8 mouse cellular contexts compared by ENCODE assay signal in the genomic region with DNA sequence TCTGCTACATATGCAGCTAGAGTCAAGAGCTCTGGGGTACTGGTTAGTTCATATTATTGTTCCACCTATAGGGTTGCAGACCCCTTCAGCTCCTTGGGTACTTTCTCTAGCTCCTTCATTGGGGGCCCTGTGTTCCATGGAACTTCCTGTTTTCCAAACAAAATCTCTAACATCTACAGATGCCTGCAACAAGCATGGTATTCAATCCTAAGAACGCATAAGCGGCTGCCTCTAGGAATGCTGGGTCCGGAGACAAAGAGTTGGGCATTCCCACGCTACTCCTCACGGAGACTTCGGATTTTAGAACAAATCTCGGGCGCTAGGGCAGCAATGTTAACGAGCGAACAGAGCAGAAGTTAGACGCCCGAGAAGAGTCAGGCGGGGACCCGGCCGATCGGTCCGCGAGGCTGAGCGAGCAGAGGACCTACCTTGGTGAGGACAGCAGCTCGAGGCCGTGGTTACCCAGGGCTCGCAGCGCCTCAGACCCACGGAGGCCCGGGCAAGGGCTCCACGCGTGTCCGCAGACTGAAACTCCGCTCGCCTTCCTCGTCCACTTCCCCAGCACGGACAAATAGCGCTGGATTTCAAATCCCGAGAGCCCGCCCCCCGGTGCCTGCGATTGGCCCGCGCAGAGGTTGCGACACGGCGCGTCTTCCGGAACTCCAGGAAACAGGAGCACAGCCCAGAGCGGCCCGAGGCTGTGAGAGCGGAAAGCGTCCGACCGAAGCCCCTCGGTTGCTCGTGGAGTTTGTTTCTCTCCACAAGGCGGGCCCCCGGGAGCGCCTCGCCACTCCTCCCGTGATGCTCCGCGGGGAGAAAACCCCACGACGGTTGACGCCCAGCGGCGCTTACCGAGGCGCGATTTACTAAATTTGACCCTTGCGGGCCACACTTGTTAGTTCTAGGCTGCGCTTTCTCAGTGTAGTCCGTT. TPM values are rescaled to one million over a fixed set of nuclear protein-coding genes. Genes with fewer than 3 reads are reported as not detected.
A peak's percentile ranks its signal among the peaks of the same experiment; 100 is the strongest.
DNase-seq lines count a peak whose midpoint lies in the region; ATAC-seq lines count a peak whose summit lies in the region.

A gene (minus strand): TSS at position 584 of the 931 bp plus-strand sequence.

- H3K4me3 ChIP-seq in hindbrain, embryonic 11.5 days (ENCODE audit: low read depth, low read length): peak within 1 kb of the TSS; percentile 69

- peak; percentile 97 for DNase-seq in Muller cell, postnatal 12 days (ENCODE audit: inconsistent ontology term)
- peak; percentile 91 for DNase-seq in cerebellum, adult 9-11 months
- DNase-seq in frontal cortex, adult 2 months (ENCODE audit: extremely low spot score in 1 of 2, low spot score in 1 of 2): peak; percentile 85 to 96
- DNase-seq in hindbrain, embryonic 11.5 days (ENCODE audit: low spot score): peak; percentile 93
- peak; percentile 94 to 96 for DNase-seq in layer of hippocampus, postnatal 10 days (ENCODE audit: low spot score in 2 of 2)
- peak; percentile 97 for DNase-seq in lung, postnatal 10 days
- DNase-seq in ovary, postnatal 36 days (ENCODE audit: low spot score): peak; percentile 93
- DNase-seq in thymus, postnatal 25 days: peak; percentile 96

- 0 out of 2 replicates have a peak, but pooled peaks cover 2% of the 10 kb centered on the region for H3K4me1 ChIP-seq in hindbrain, embryonic 11.5 days (replicated peaks; ENCODE audit: control insufficient read depth, insufficient read depth, low read length)

- H3K36me3 ChIP-seq in hindbrain, embryonic 11.5 days (ENCODE audit: control insufficient read depth, insufficient read depth, low read length): no peaks in the 10 kb centered on the region

- H3K9me3 ChIP-seq in hindbrain, embryonic 11.5 days (ENCODE audit: control insufficient read depth, low read length): no peaks in the 10 kb centered on the region; the same call in 1 of the 2 replicates

- ATAC-seq in hindbrain, embryonic 11.5 days (ENCODE audit: low FRiP score): peak; percentile 99

- H3K4me2 ChIP-seq in hindbrain, embryonic 11.5 days (replicated peaks; ENCODE audit: low read depth, low read length): peak within 1 kb of the TSS; percentile 53

- under 1% methylated on average over 70 of the region's 70 CpGs for WGBS in hindbrain, embryonic 11.5 days

- no peaks in the 10 kb centered on the region for H3K27me3 ChIP-seq in hindbrain, embryonic 11.5 days (ENCODE audit: control insufficient read depth, insufficient read depth, low read length)

- peak within 1 kb of the TSS; percentile 88 for H3K27ac ChIP-seq in hindbrain, embryonic 11.5 days (ENCODE audit: low read depth, low read length)

- peak within 1 kb of the TSS; percentile 75 for H3K9ac ChIP-seq in hindbrain, embryonic 11.5 days (ENCODE audit: low read depth, low read length)

RNA-seq across cellular contexts. Expression of the gene that starts here (rescaled TPM):
- polyA plus RNA-seq in frontal cortex, adult 2 months (2012; rRNA removed): 0.36 and 0.52 TPM in 2 replicates
- polyA plus RNA-seq in hindbrain, embryonic 11.5 days (2014; fragmentation: Nextera tagmentation; extraction: Ambion mirVana): 67.9 and 74.9 TPM in 2 replicates
- total RNA-seq in layer of hippocampus, postnatal 10 days (2021): 1 to 10 TPM; 2.1 to 3.0 TPM

Comparison
In these comparisons a context has a peak if more than half of its experiments do, and no peak if none do; other contexts are left out.
1. Peak in every context shown above with its lines: DNase-seq, ATAC-seq, H3K4me3 ChIP-seq and H3K27ac ChIP-seq.
2. RNA of the gene that starts here (polyA plus RNA-seq): 67.9 to 74.9 TPM in hindbrain, embryonic 11.5 days; 0.36 to 0.52 TPM in frontal cortex, adult 2 months; every median in the first group is over 10 times any median in the second.
3. Peak in DNase-seq in frontal cortex, adult 2 months; RNA of the gene not detected or under 1 TPM.